Mouse (Mus musculus) heart, embryonic 16.5 days (tissue): ENCODE results near the gene Nxn. TPM values are rescaled to one million over a fixed set of nuclear protein-coding genes. Genes with fewer than 3 reads are reported as not detected.
A peak's percentile ranks its signal among the peaks of the same experiment; 100 is the strongest.

Experiments
- ATAC-seq: fragments of 200-750 bp; cut with Nextera tagmentation; replicated peaks from 2 replicates; pipeline ENCODE4 v1.8.0; 2017; ENCODE audit warnings: moderate number of reproducible peaks; ENCODE audit not compliant: insufficient read depth, low FRiP score; ENCODE audit errors: extremely low read depth
- H3K27ac ChIP-seq: fragments of 300-500 bp; sonication (generic); 2 replicates; pipeline ENCODE4 v1.5.1; 2014; ENCODE audit warnings: mild to moderate bottlenecking, low read length, control low read depth, moderate library complexity
- H3K27me3 ChIP-seq: fragments of 300-500 bp; sonication (generic); 2 replicates; pipeline ENCODE4 v1.6.1; 2014; ENCODE audit warnings: low read length, mixed read lengths; ENCODE audit not compliant: control insufficient read depth, insufficient read depth
- H3K36me3 ChIP-seq: fragments of 300-500 bp; sonication (generic); 2 replicates; pipeline ENCODE4 v1.6.1; 2014; ENCODE audit not compliant: control insufficient read depth, insufficient read depth
- H3K4me1 ChIP-seq: fragments of 300-500 bp; sonication (generic); 2 replicates; pipeline ENCODE4 v1.6.1; 2014; ENCODE audit warnings: low read length, mixed read lengths; ENCODE audit not compliant: control insufficient read depth, insufficient read depth
- H3K4me2 ChIP-seq: fragments of 300-500 bp; sonication (generic); 2 replicates; pipeline ENCODE4 v1.6.1; 2014; ENCODE audit warnings: low read depth, mild to moderate bottlenecking, control low read depth, low read length
- H3K4me3 ChIP-seq: fragments of 300-500 bp; sonication (generic); 2 replicates; pipeline ENCODE4 v1.5.1; 2014; ENCODE audit warnings: mild to moderate bottlenecking, control low read depth, low read length
- H3K9ac ChIP-seq: fragments of 300-500 bp; sonication (generic); 2 replicates; pipeline ENCODE4 v1.6.1; 2014; ENCODE audit warnings: low read length, control low read depth
- H3K9me3 ChIP-seq: fragments of 300-500 bp; sonication (generic); replicated peaks from 2 replicates; pipeline ENCODE4 v1.6.1; 2016; ENCODE audit warnings: low read length; ENCODE audit not compliant: control insufficient read depth
- WGBS: fragments of 180-500 bp; shearing (Covaris S2); extraction: QIAGEN DNeasy Blood & Tissue Kit; methylation state at CpG from one replicate; pipeline ENCODE4 v1.1.7; 2014; 5-methylcytosine and 5-hydroxymethylcytosine counted together
- polyA plus RNA-seq: library from polyadenylated mRNA; unstranded; fragments of >200 nt; fragmentation: Nextera tagmentation; extraction: Ambion mirVana; gene quantifications from 2 replicates; pipeline ENCODE4 v1.2.1, GENCODE M21; 2015

Gene Nxn
- polyA plus RNA-seq, 1 experiment from 2014 or later = 21.2 TPM

DNA sequence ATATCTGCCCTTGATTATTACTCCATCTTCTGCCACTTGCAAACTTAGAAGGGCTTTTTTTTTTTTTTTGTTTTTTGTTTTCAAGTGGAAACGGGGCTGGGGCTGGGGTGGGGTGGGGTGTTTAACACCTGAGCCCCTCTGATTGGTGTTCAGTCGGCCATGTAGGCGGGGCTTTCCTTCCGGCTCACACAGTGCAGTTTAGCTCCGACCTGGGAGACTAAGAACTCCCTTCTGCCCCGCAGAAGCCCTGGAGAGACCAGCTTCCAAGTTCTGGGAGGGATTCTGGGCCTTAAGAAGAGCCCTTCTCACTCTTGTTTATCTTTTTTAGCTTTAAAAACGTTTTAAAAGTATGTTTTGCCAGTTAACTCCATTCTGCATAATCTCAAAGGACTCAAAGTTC is 61.2 kb downstream of the Nxn start:
- Histone ChIP-seq H3K27ac (no peak overlapping the region), H3K9ac (0 out of 2 replicates have a peak overlapping the region, but pooled peaks have one; percentile 12), H3K4me1 (peaks cover 7% of the 10 kb centered on the region), H3K9me3 (no peaks in the 10 kb centered on the region), H3K4me2 (peak overlapping the region; percentile 35), H3K36me3 (no peaks in the 10 kb centered on the region), H3K4me3 (no peak overlapping the region; the same call in 1 of the 2 replicates), H3K27me3 (no peaks in the 10 kb centered on the region)
- 13% methylated on average over 7 of the region's 7 CpGs for WGBS
- ATAC-seq = no peak

DNA sequence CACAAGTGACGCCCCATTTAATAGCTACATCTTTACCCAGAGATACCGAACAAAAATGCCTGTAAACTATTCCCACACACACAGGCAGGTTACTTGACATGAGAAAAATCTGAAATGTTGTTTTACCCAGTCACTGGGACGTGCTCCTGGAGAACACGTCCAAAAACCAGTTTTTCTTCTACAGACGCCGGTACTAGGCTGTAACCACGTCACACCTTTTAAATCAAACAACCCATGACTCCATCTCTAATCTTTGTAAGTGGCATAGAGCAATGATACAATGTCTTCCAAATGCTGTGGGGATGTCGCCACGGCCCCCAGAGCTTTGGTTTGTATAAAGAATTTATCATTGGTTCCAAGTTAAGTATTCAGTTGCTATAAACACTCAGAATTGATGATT is 61.7 kb downstream of the Nxn start:
- no peak for ATAC-seq
- WGBS = 79% methylated on average over 9 of the region's 9 CpGs
- Histone ChIP-seq H3K36me3 (no peaks in the 10 kb centered on the region), H3K9ac (no peak overlapping the region), H3K27ac (no peak overlapping the region), H3K9me3 (no peaks in the 10 kb centered on the region), H3K27me3 (no peaks in the 10 kb centered on the region), H3K4me1 (peaks cover 7% of the 10 kb centered on the region), H3K4me3 (no peak overlapping the region), H3K4me2 (no peak overlapping the region)

DNA sequence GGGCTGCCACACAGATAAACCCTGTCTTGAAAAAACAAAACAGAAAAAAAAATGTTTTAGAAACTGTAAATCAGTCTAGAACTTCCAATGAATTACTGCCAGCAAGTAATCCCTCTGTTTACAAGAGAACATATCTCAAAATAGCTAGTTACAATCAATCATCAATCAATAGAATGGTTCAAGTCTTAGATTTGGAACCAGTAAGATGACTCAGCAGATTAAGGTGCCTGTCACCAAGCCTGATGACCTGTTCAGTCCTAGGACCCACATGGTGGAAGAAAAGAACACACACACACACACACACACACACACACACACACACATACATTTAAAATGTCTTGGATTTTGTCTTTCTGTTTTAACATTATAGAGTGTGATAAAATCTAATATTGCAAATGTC is 62.7 kb downstream of the Nxn start:
- no peak for ATAC-seq
- Histone ChIP-seq H3K36me3 (no peaks in the 10 kb centered on the region), H3K9ac (no peak overlapping the region), H3K4me1 (peaks cover 7% of the 10 kb centered on the region), H3K27ac (no peak overlapping the region), H3K27me3 (no peaks in the 10 kb centered on the region), H3K4me3 (no peak overlapping the region), H3K4me2 (no peak overlapping the region), H3K9me3 (no peaks in the 10 kb centered on the region)

DNA sequence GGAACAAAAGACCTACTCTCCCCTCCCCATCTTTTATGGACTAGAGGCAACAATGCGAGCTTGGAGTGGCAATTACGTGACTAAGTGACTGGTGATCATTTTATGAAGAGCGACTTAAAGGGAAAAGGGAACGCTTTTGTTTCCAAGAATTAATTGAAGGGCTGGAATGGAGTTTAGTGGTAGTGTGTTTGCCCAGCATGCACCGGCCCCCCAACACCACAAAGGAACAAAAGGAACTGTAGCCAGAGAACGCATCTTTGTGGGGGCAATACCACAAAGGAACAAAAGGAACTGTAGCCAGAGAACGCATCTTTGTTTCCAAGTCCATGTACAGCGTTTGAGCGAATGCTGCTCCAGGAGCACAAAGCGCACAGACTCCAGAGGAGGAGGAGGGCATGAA is 64.0 kb downstream of the Nxn start:
- Histone ChIP-seq H3K4me2 (no peak overlapping the region), H3K27ac (no peak overlapping the region), H3K9me3 (no peaks in the 10 kb centered on the region), H3K27me3 (no peaks in the 10 kb centered on the region), H3K36me3 (no peaks in the 10 kb centered on the region), H3K9ac (no peak overlapping the region), H3K4me3 (no peak overlapping the region), H3K4me1 (peaks cover 6% of the 10 kb centered on the region)
- 89% methylated on average over 10 of the region's 10 CpGs for WGBS
- no peak for ATAC-seq

DNA sequence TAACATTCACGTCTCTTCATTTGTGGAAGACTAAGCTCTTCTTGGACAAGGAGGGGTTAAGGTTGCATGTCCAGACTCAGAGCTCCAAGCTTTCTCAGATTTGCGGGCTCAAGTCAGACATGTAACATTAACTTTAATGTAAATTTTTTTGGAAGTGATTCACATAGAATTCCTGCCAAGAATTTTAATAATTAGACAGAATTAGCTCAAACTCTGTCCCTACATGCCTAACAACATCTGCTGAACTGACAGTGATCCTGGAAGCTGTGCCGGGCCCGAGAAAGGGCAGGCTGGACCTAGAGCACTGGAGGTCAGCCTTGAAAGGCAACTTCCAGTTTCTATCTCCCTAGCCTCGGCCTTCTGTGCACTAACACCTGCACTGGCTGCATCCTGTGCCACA is 66.7 kb downstream of the Nxn start:
- Histone ChIP-seq H3K9ac (no peak overlapping the region), H3K36me3 (no peaks in the 10 kb centered on the region), H3K27me3 (no peaks in the 10 kb centered on the region), H3K4me1 (peaks cover 19% of the 10 kb centered on the region), H3K4me2 (no peak overlapping the region), H3K4me3 (no peak overlapping the region), H3K9me3 (no peaks in the 10 kb centered on the region), H3K27ac (no peak overlapping the region)
- ATAC-seq = no peak
- 45% methylated on average over 5 of the region's 5 CpGs for WGBS

DNA sequence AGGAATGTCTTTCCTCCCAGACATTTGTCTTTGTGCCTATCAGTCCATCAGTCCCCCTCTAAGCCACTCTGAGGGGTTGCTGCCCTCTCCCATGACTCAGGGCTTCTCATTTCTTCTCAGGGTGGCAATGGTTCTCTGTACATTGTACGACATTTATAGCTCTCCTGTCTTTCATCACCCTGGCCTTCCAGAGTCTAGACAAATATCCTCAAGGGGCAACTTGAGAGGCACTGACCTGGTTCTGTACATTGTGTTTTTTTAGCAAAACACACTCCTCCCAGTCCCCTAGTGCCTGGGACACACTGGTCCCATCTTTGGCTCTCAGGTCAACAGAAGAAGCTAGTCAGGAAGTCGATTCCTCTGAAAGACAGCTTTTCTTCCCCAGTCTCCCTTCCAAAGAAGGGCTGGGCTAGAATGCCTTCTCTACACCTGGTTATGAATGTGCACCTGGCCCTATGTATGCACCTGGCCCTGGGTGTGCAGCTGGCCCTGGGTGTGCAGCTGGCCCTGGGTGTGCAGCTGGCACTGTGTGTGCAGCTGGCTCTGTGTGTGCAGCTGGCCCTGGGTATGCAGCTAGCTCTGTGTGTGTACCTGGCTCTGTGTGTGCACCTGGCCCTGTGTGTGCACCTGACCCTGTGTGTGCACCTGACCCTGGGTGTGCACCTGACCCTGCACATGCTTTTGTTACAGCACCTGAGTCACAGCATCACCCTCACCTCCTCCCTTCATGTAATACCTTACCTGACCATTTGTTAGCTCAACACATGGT is 70.2 kb downstream of the Nxn start:
- Histone ChIP-seq H3K4me3 (no peak overlapping the region), H3K27me3 (no peaks in the 10 kb centered on the region), H3K27ac (no peak overlapping the region), H3K36me3 (no peaks in the 10 kb centered on the region), H3K4me2 (peak overlapping the region; percentile 33), H3K9me3 (no peaks in the 10 kb centered on the region), H3K4me1 (peaks cover 19% of the 10 kb centered on the region), H3K9ac (peak overlapping the region; percentile 21; the same call in 1 of the 2 replicates)
- ATAC-seq = no peak
- 27% methylated on average over 2 of the region's 2 CpGs for WGBS

DNA sequence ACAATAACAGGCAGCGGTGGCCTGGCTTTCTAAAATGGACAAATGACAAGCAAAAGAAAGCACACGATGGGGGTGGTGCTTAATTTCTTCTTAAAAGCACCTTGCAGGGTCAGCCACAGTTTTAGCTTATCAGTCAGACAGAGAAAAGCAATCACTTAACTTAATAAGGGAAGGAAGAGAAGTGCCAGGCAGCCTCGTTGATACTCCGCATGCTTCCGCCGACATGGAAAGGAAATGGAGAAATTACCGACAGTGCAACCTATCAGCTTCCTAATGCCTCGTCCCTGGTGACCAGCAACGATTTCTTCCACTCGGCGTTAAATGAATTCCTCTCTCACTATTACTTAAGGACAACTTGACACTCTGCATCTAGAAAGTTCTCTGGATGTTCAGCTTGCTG is 70.9 kb downstream of the Nxn start:
- H3K4me2 ChIP-seq = peak overlapping the region; percentile 33
- no peak overlapping the region for H3K4me3 ChIP-seq
- H3K9me3 ChIP-seq = no peaks in the 10 kb centered on the region
- no peak overlapping the region for H3K27ac ChIP-seq
- no peaks in the 10 kb centered on the region for H3K27me3 ChIP-seq
- no peak for ATAC-seq
- no peaks in the 10 kb centered on the region for H3K36me3 ChIP-seq
- 21% methylated on average over 11 of the region's 11 CpGs for WGBS
- peaks cover 19% of the 10 kb centered on the region for H3K4me1 ChIP-seq
- peak overlapping the region; percentile 21; the same call in 1 of the 2 replicates for H3K9ac ChIP-seq

DNA sequence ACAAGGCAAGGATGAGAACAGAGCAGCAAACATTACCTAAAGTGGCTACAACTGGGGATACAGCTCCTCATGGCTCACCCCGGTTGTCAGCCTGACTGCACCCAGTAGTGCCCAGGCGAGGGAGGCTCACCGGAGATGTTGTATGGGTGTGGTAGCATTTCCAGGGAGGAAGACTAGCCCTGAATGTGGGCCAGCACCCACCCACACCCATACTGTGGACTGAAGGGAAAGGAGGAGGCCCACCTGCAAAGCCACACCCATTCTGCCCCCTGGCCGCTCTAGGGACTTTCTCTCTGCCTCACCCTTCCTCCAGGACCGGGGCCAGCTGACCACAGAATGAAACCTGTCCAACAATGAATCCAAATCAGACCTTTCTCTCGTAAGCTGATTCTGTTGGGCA is 72.3 kb downstream of the Nxn start:
- Histone ChIP-seq H3K4me1 (peaks cover 23% of the 10 kb centered on the region), H3K9me3 (no peaks in the 10 kb centered on the region), H3K4me2 (no peak overlapping the region), H3K9ac (no peak overlapping the region), H3K27me3 (no peaks in the 10 kb centered on the region), H3K4me3 (no peak overlapping the region), H3K36me3 (no peaks in the 10 kb centered on the region), H3K27ac (no peak overlapping the region)
- ATAC-seq = no peak
- WGBS = 85% methylated on average over 6 of the region's 6 CpGs

DNA sequence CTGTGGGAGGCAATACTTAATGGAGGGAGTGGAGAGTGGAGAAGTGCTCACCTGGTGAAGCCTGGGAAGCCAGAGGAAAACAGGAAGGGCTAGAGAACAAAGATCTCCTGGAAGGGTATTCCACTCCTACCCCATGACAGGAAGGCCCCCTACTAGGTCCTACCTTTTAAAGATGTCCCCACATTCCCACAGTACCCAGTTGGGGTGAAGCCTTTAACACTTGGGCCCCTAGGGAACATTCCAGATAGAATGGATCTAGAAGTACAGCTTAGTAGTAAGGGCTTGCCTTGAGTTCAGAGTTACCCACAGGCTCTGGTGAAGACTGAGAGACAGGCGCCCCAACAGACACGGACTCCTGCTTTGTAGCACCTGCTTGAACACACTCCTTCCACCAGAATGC is 72.9 kb downstream of the Nxn start:
- Histone ChIP-seq H3K4me1 (peaks cover 24% of the 10 kb centered on the region), H3K27ac (no peak overlapping the region), H3K4me2 (no peak overlapping the region), H3K9me3 (no peaks in the 10 kb centered on the region), H3K27me3 (no peaks in the 10 kb centered on the region), H3K36me3 (no peaks in the 10 kb centered on the region), H3K4me3 (no peak overlapping the region), H3K9ac (no peak overlapping the region)
- 89% methylated on average over 2 of the region's 2 CpGs for WGBS
- no peak for ATAC-seq
